Mouse (Mus musculus) hindbrain, embryonic 11.5 days (tissue): Measurements from ENCODE around the gene Gas1. TPM values are rescaled to one million over a fixed set of nuclear protein-coding genes. Genes with fewer than 3 reads are reported as not detected.

Source experiments
- ATAC-seq: fragments of 200-750 bp; cut with Nextera tagmentation; 2 replicates; pipeline ENCODE4 v1.8.0; 2017; ENCODE audit warnings: mild to moderate bottlenecking, moderate TSS enrichment, moderate library complexity; ENCODE audit not compliant: low FRiP score
- DNase-seq: peaks from one replicate; pipeline ENCODE4 v3.0.0-alpha.2; 2015; ENCODE audit warnings: low spot score
- H3K27ac ChIP-seq: fragments of 300-500 bp; sonication (generic); 2 replicates; pipeline ENCODE4 v1.5.1; 2014; ENCODE audit warnings: mild to moderate bottlenecking, low read depth, low read length
- H3K27me3 ChIP-seq: fragments of 300-500 bp; sonication (generic); 2 replicates; pipeline ENCODE4 v1.6.1; 2014; ENCODE audit warnings: mild to moderate bottlenecking, low read length, moderate library complexity, mixed read lengths; ENCODE audit not compliant: control insufficient read depth, insufficient read depth
- H3K36me3 ChIP-seq: fragments of 300-500 bp; sonication (generic); 2 replicates; pipeline ENCODE4 v1.6.1; 2014; ENCODE audit warnings: mild to moderate bottlenecking, low read length, moderate library complexity, mixed read lengths; ENCODE audit not compliant: control insufficient read depth, insufficient read depth
- H3K4me1 ChIP-seq: fragments of 300-500 bp; sonication (generic); replicated peaks from 2 replicates; pipeline ENCODE4 v1.6.1; 2014; ENCODE audit warnings: low read length, mixed read lengths; ENCODE audit not compliant: control insufficient read depth, insufficient read depth
- H3K4me2 ChIP-seq: fragments of 300-500 bp; sonication (generic); replicated peaks from 2 replicates; pipeline ENCODE4 v1.6.1; 2014; ENCODE audit warnings: mild to moderate bottlenecking, low read depth, low read length
- H3K4me3 ChIP-seq: fragments of 300-500 bp; sonication (generic); 2 replicates; pipeline ENCODE4 v1.5.1; 2014; ENCODE audit warnings: low read depth, low read length
- H3K9ac ChIP-seq: fragments of 300-500 bp; sonication (generic); 2 replicates; pipeline ENCODE4 v1.6.1; 2014; ENCODE audit warnings: low read depth, low read length
- H3K9me3 ChIP-seq: fragments of 300-500 bp; sonication (generic); 2 replicates; pipeline ENCODE4 v1.6.1; 2016; ENCODE audit warnings: low read length; ENCODE audit not compliant: control insufficient read depth
- WGBS: fragments of 180-500 bp; shearing (Covaris S2); extraction: QIAGEN DNeasy Blood & Tissue Kit; methylation state at CpG from one replicate; pipeline ENCODE4 v1.1.7; 2014; 5-methylcytosine and 5-hydroxymethylcytosine counted together
- polyA plus RNA-seq: library from polyadenylated mRNA; unstranded; fragments of >200 nt; fragmentation: Nextera tagmentation; extraction: Ambion mirVana; gene quantifications from 2 replicates; pipeline ENCODE4 v1.2.1, GENCODE M21; 2014

Gene Gas1
- 106 and 124 TPM in 2 replicates for polyA plus RNA-seq

DNA sequence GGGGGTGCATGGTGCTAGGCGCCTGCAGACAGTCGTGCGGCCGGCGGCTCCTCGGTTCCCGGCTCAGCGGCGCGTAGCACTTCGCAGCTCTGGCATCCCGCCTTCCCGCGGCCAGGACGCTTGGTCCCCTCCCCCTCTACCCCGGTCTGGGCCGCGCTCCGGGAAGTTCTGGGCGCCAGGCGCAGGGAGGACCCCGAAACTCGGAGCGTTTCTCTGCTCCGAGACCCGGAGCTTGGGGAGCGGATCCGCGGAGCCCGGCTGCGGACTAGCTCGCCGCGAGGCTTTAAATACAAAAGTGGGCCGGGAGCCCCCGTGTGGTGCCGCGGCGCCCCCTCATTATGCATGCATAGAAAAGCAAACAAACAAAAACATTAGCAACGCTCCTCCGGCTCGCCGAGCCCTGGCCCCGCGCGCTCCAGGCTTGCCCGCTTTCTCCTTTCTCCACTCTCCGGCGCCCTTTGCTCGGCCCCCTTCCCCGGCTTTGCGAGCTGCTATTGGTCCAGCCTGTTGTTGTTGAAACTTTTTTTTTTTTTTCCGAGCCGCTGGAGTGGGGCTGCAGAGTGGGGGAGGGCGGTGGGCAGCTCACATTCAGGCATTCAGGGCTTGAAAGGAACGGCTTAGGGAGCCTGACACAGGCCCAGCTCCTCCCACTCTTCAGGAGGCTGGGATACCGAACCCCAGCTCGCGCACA, at the start of gene Gas1:
Gene Gas1, minus strand, starts transcription at position 260 of the 691 bp plus-strand sequence.
- peak within 1 kb of the TSS; percentile 82 for H3K4me2 ChIP-seq
- 0 out of 2 replicates have a peak, but pooled peaks cover 3% of the 10 kb centered on the region for H3K4me1 ChIP-seq
- ATAC-seq (peak; percentile 94), DNase-seq (peak; percentile 93)
- no peaks in the 10 kb centered on the region; the same call in 1 of the 2 replicates for H3K27me3 ChIP-seq
- H3K36me3 ChIP-seq = no peaks in the 10 kb centered on the region
- H3K4me3 ChIP-seq = peak within 1 kb of the TSS; percentile 91
- peak within 1 kb of the TSS; percentile 98 for H3K9ac ChIP-seq
- WGBS = 0% methylated on average over 43 of the region's 59 CpGs
- no peaks in the 10 kb centered on the region for H3K9me3 ChIP-seq
- peak within 1 kb of the TSS; percentile 99 for H3K27ac ChIP-seq

- H3K9me3 ChIP-seq = 0 out of 2 replicates have a peak, but pooled peaks cover 4% of the 10 kb centered on the region
- H3K4me2 ChIP-seq = no peak overlapping the region; the same call in 1 of the 2 replicates
- H3K36me3 ChIP-seq = no peaks in the 10 kb centered on the region
- 0 out of 2 replicates have a peak, but pooled peaks cover 4% of the 10 kb centered on the region for H3K4me1 ChIP-seq
- H3K27me3 ChIP-seq = no peaks in the 10 kb centered on the region
- H3K9ac ChIP-seq = no peak overlapping the region
- ATAC-seq (peak; percentile 73), DNase-seq (peak; percentile 55)
- H3K27ac ChIP-seq = peak overlapping the region; percentile 36; the same call in 1 of the 2 replicates
- WGBS = 18% methylated on average over 9 of the region's 9 CpGs
- H3K4me3 ChIP-seq = no peak overlapping the region
These were observed 49.2 kb upstream of the Gas1 start for GRCm38 (mm10) chr13:60226251-60226836.

DNA sequence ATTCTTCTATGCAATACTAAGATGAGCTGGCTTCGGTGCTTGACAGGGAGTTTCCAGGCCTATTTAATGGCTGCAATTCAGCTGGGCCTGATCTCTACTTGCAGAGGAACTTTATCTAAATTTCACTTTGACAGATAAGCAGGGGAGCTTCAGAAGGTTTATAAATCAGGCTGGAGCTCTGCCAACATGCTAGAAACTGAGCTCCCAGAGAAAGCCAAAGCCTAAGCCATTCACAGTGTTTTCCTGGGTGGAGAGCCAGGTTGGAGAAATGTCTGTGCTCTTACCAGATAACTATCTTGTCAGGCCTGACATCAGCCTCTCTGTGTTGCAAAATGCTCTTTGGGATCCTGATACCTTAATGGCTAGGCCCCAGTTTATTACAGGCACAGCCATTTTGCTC, 48.6 kb upstream of the Gas1 start:
- H3K27me3 ChIP-seq = no peaks in the 10 kb centered on the region

DNA sequence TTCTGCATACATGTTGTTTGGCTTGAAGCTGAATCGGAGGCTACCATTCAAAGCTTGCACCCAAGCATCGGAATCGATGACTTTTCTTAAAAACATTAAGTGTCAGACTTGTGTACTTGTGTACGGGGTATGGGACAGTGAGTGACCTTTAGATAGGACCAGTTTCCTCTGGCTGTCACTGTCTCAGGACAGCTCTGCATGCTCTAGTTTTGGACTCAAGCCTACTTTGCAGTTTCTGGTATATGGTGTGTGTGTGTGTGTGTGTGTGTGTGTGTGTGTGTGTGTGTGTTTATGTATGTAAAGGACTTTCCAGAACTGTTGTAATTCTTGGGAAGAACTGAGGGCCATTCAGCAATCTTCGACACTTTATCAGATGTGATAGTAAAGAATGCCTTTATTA, 48.1 kb upstream of the Gas1 start:
- Histone ChIP-seq H3K36me3 (no peaks in the 10 kb centered on the region), H3K4me1 (0 out of 2 replicates have a peak, but pooled peaks cover 4% of the 10 kb centered on the region), H3K4me3 (no peak overlapping the region), H3K9me3 (0 out of 2 replicates have a peak, but pooled peaks cover 4% of the 10 kb centered on the region), H3K27ac (no peak overlapping the region), H3K4me2 (no peak overlapping the region), H3K9ac (no peak overlapping the region), H3K27me3 (no peaks in the 10 kb centered on the region)
- WGBS = 89% methylated on average over 5 of the region's 5 CpGs
- DNase-seq = no peak
- ATAC-seq = no peak

More for the DNA sequence above, 48.6 kb upstream of the Gas1 start:
- Histone ChIP-seq H3K36me3 (no peaks in the 10 kb centered on the region), H3K4me1 (0 out of 2 replicates have a peak, but pooled peaks cover 4% of the 10 kb centered on the region), H3K4me2 (no peak overlapping the region), H3K9ac (no peak overlapping the region), H3K9me3 (0 out of 2 replicates have a peak, but pooled peaks cover 4% of the 10 kb centered on the region), H3K4me3 (no peak overlapping the region), H3K27ac (no peak overlapping the region)
- WGBS = 81% methylated on average over 1 of the region's 1 CpGs
- DNase-seq = no peak
- ATAC-seq = no peak

- DNase-seq (no peak), ATAC-seq (no peak)
- Histone ChIP-seq H3K27me3 (no peaks in the 10 kb centered on the region), H3K4me1 (0 out of 2 replicates have a peak, but pooled peaks cover 4% of the 10 kb centered on the region), H3K27ac (no peak overlapping the region), H3K4me3 (no peak overlapping the region), H3K9me3 (0 out of 2 replicates have a peak, but pooled peaks cover 4% of the 10 kb centered on the region), H3K4me2 (no peak overlapping the region), H3K36me3 (no peaks in the 10 kb centered on the region), H3K9ac (no peak overlapping the region)
- WGBS = 70% methylated on average over 2 of the region's 2 CpGs
These were observed 46.6 kb upstream of the Gas1 start for GRCm38 (mm10) chr13:60223797-60224196.

DNA sequence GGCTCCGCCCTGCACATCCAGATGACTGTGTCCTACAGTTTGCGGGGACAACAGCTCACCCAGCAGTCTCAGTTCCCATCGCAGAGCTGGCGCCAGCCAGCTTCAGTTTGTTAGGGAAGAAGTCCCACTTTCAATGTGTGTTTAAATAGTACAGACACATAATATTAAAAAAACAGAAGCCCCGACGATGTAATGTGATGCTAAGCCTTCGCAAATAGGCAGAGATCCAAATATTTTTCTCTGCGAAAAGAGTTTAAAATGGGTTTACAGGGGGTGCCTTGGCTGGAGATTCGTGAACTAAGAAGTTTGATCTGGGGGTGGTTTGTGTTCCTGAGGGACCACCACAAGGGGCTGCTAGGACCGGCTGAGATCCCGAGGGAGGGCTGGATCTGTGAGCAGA, 45.2 kb upstream of the Gas1 start:
- no peaks in the 10 kb centered on the region for H3K36me3 ChIP-seq
- H3K9me3 ChIP-seq = 0 out of 2 replicates have a peak, but pooled peaks cover 4% of the 10 kb centered on the region
- no peak overlapping the region for H3K9ac ChIP-seq
- H3K27ac ChIP-seq = no peak overlapping the region
- H3K4me2 ChIP-seq = no peak overlapping the region
- no peak overlapping the region for H3K4me3 ChIP-seq
- H3K4me1 ChIP-seq = 0 out of 2 replicates have a peak, but pooled peaks cover 4% of the 10 kb centered on the region
- WGBS = 90% methylated on average over 11 of the region's 11 CpGs
- DNase-seq (no peak), ATAC-seq (no peak)
- no peaks in the 10 kb centered on the region for H3K27me3 ChIP-seq

- Histone ChIP-seq H3K9me3 (no peaks in the 10 kb centered on the region), H3K36me3 (no peaks in the 10 kb centered on the region), H3K9ac (no peak overlapping the region), H3K27ac (no peak overlapping the region), H3K4me3 (no peak overlapping the region), H3K4me2 (no peak overlapping the region), H3K27me3 (no peaks in the 10 kb centered on the region), H3K4me1 (no peaks in the 10 kb centered on the region)
- DNase-seq = no peak
- ATAC-seq = no peak
- 93% methylated on average over 7 of the region's 7 CpGs for WGBS
These were observed 36.7 kb upstream of the Gas1 start for GRCm38 (mm10) chr13:60213896-60214295.

DNA sequence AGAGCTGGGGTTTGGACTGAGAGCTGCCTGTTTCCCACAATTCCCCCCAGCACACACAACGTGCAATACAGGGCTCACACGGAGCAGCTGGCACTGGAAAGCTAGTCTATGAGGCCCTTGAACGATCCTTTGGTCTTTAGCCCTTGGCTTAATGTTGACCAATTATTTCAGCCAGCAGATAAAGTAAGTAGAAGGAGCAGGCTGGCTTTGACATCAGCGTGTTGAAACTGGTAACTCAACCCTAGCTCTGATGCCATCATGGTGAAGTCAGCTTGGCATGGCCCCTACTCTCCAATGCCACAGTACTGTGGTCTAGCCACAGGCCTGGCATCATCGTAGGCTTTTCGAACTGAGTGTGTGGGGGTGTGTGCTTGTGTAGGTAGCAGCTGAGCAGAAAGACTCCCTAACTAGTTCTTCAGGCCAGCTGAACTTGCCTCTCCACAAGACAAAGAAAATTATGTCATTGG, 30.0 kb upstream of the Gas1 start:
- no peaks in the 10 kb centered on the region for H3K27me3 ChIP-seq
- H3K4me1 ChIP-seq = no peaks in the 10 kb centered on the region
- H3K4me3 ChIP-seq = no peak overlapping the region
- ATAC-seq = no peak
- no peaks in the 10 kb centered on the region for H3K9me3 ChIP-seq
- no peaks in the 10 kb centered on the region for H3K36me3 ChIP-seq
- no peak overlapping the region for H3K4me2 ChIP-seq
- WGBS = 87% methylated on average over 6 of the region's 6 CpGs
- no peak overlapping the region for H3K27ac ChIP-seq
- DNase-seq = no peak
- no peak overlapping the region for H3K9ac ChIP-seq
